Mouse (Mus musculus): ENCODE data around the gene Urb2. TPM values are rescaled to one million over a fixed set of nuclear protein-coding genes. Genes with fewer than 3 reads are reported as not detected.
"Not testable (repeated sequence)": the region's sequence is repeated elsewhere in the genome, so short reads cannot be mapped to it uniquely, and the experiment has no call there.

Urb2 gene
- polyA plus RNA-seq, 2 experiments from 2014 or later, result 2.5 to 7.8 TPM

DNA sequence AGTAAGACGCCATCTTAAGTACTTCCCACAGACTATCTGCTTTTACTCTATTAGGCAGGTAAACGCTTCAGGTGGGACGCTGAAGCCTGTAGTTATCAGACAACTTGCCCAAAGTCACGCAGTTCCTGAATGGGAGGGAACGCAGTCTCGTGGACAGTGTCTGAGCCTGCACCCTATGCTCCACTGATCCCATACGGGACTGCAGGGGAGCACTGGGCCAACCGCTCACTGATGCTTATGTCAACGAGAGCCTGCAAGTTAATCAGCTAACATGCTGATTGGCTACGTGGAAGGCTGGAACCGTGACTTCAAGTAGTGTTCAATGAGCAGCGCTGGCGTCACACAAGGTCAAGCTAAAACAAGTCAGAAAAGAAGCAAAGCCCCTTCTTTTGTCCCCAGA lies 1.5 kb upstream of the Urb2 start:
- no peak for ATAC-seq

DNA sequence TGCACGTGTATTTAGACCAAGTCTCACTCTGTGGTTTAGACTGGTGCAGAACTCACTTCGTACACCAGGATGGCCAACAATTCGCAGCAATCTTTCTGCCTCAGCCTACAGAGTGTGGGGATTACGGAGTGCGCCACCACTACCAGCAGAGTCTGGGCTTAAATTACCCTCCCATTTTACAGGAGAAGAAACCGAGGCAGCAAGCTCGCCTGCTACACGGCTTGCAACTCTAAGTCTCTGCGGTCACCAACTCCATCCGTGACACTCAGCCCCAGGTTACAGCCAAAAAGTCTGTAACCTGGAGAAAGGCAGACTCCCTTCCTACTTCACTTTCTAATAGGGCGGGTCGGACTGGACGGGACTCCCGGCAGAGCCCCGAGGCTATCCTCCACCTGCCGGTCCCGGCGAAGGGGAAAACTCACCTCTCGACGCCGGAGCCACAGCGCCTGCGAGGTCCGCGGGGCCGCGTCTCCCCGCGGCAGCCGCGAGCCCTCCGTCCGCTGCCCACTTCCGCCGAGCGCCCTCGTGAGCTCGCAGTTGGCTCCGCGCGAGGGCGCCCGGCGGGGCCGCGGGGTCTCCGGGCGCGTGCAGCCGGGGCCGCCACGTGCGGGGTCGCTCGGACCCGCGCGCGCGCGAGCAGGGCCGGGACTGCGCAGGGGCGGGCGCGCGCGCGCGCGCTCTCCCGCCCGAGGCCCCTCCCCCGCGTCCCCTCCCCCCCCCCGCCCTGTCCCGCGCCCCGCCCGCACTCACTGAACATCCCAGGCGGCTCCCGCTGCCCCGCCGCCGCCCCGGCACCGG lies 670 bp upstream of the Urb2 start:
- peak; percentile 40 for ATAC-seq

DNA sequence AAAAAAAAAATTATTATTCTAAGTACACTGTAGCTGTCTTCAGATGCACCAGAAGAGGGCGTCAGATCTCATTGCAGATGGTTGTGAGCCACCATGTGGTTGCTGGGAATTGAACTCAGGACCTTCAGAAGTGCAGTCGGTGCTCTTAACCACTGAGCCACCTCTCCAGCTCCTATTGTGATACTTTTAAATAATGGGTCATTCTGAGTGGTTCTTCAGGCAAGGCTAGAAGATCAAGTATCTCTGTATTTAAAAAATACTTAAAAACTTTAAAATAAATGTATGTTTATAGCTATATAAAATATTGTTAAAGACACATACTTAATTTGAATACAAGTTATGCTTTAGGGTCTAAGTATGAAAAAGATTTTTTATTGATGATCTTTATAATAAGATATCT lies 5.0 kb downstream of the Urb2 start:
- not testable (repeated sequence) for ATAC-seq

DNA sequence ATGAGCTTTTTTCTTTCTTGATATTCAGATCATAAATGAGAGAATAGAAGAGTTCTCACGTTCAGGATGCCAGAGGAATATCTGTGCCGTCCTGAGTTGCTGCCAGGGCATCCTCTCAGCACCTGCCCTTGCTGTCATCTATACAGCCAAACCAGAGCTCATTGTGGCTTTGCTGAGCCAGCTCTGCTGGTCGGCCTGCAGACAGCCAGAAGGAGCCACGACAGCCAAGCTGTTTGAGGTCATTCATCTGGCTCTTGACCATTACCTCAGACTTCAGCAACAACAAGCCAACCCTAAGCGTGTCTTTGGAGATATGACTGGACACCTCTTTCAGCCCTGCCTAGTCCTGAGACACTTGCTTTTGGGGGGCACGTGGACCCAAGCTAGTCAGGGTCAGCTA lies 6.5 kb downstream of the Urb2 start:
- no peak for ATAC-seq

DNA sequence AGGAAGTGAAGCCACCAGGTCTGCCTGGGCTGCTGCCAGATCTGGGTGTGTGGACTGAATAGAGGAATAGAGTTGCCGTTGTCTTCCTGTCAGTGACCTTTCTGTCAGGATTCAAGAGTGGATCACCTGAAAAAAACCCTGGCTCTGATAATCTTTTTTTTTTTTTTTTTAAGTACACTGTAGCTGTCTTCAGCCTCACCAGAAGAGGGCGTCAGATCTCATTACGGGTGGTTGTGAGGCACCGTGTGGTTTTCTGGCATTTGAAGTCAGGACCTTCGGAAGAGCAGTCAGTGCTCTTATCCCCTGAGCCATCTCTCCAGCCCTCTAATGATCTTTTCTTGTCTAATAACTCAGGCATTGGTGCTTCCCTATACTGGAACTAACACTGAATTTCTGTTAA lies 12.1 kb downstream of the Urb2 start:
- ATAC-seq, result no peak

DNA sequence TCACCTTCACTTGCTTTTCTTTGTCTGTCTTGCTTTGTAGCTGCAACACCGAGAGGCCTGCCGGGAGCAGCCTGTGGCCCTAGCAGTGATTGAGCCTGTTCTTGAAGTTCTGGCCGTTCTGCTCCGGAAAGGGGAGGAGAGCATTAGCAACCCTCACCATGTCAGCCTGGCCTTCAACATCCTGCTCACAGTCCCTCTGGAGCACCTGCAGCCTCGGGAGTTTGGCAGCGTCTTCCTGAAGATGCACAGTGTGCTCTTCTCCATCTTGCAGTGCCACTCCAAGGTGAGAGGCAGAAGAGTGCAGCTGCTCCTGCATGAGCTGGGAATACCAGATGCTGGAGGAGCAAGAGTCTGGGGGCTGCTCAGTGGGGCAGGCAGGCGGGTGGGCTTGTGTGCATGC lies 16.8 kb downstream of the Urb2 start:
- ATAC-seq, result no peak

DNA sequence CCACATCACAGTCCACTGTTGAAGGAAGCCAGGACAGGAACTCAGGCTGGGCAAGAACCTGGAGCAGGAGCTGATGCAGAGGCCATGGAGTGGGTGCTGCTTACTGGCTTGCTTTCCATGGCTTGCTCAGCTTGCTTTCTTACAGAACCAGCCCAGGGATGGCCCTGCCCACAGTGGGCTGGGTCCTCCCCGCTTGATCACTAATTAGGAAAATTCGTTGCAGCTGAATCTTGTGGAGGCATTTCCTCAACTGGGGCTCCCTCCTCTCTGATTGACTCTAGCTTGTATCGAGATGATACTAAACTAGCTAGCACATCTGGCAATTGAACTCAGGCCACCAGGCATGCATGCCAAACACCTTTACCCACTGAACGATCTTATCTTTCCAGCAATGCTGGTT lies 18.0 kb downstream of the Urb2 start:
- no peak for ATAC-seq

DNA sequence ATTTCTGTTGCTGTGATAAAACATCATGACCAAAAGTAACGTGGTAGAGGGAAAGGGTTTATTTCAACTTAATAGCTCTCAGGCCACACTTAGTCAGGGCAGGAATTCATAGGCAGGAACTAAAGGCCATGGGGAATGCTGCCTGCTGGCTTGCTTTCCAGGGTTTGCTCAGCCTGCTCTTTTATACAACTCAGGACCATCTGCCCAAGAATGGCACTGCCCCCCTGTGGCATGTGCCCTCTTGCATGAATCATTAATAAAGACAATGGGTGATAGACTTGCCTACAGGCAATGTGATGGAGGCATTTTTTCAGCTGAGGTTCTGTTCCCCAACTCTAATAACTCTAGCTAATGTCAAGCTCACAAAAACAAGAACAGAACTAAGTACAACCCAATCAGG lies 20.9 kb downstream of the Urb2 start:
- no peak for ATAC-seq

DNA sequence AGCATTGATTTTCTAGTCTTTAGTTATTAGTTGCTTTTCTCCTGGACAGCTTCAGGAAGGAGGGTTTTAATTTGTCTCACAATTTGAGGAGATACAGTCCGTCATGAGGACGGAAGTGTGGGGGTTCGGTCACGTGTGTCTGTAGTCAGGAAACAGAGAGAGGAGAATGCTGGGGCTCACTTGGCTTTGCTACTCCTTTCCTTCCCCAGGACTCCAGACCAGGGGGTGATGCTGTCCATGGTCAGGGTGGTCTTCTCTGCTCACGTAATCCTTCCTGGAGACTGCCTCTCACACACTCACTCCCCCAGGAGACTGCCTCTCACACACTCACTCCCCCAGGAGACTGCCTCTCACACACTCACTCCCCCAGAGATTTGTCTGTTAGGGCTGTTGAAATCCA lies 23.1 kb downstream of the Urb2 start:
- ATAC-seq, result no peak

DNA sequence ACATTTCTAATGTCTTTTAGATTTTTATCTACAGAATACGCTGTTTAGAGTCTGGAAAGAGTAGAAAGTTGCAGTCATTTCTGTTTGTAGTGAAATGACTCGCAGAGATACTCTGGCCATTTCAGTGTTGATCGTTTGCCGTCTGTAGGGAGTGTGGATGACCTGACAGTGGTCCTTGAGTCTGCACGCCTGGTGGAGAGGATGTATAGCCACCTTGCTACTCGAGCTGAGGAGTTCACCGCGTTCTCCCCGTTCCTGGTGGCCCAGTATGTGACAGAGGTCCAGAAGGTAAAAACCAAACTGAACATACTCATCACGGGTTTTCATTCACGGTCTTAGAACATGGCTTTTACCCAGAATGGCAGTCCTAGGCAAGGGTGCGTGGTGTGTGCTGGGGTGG lies 23.6 kb downstream of the Urb2 start:
- ATAC-seq, result no peak

DNA sequence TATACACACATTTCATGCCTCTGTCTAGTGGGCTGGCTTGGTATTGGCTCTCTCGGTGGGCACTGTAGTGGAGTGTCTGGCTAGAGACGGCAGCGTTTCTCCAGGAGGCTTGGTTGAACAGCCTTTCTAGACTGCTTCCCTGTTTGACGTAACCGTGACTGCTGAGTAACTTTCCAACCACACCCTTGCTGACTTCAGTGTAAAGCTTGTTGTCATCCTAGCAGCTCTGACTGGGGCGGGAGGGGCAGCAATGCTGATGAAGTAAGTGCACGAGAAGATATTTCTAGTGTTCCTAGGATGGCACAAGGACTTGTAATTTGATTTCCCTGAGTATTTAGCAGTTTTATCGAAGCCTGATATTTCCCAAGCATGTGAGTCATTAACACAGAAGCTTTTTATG lies 24.5 kb downstream of the Urb2 start:
- ATAC-seq, result no peak

DNA sequence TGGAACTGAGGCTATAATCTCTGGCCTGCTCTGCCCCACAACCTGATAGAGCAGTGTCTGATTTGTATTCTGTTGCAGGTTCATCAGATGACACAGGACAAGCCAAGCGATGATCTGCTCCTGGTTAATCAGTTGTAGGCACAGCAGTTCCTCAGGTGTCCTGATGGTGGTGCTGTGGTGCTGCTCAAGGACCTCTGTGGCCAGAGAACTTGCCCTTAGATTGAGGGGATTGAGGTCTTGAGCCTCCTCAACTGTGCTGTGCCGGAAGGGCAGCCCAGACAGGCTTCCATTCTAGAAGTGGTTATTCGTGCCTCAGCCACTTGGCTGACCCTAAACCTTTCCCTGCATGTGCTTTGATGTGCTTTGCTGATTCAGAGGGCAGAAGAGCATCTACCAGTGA lies 30.8 kb downstream of the Urb2 start:
- ATAC-seq, result no peak

DNA sequence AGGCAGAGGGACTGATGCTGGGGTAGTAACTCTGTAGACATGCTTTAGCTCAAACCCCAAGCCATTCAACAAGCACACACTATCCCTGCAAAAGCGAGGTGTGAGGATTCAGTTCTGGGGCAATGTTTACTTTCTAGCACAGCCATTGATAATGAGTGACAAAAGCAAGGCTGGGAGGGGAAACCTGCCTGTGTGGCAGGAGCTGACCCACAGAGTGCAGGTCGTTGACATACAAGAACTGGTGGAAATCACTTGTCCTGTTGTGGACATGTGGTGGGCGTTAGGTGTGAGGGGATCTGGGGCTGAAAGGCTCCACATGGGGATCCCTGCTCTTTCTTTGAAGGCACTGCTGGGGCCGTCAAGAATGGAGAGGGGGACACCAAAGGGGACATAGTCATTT lies 31.3 kb downstream of the Urb2 start:
- no peak for ATAC-seq

DNA sequence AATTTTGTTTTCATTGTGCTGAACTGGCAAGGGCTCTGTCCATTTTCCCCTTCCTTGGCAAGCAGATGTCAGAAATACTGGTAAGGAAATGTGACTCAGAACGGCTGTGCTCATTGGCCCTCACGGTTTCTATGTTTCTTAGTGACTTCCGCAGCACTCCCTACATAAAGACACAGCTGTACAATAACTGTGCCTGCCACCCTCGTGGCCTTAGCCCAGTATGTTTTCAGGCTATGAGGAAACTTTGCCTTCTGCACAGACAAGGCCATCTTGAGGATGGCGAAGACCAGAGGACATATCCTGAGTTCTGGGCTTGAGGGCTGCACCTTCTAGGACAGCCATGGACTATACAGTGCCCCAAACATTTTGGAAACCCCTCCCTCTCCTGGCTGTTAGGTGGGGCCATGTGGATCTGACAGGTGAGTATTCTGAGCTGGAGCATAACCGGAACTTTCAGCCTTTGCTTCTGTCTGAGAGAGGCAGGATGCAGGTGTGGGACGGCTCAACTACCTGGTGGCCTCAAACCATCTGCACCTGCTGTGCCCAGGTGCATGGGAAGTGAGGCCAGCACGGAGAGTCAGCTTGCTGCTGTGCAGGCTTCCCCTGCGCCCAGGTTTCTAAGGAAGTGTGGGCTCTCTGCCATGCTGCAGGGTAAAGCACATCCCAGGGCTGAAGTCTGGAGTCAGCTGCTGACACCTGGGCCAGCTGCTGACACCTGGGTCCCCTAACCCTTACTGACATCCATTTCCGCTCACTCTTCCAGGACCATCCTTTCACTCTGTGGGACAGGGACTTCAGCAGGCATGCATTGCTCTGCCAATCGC lies 35.7 kb downstream of the Urb2 start:
- no peak for ATAC-seq

DNA sequence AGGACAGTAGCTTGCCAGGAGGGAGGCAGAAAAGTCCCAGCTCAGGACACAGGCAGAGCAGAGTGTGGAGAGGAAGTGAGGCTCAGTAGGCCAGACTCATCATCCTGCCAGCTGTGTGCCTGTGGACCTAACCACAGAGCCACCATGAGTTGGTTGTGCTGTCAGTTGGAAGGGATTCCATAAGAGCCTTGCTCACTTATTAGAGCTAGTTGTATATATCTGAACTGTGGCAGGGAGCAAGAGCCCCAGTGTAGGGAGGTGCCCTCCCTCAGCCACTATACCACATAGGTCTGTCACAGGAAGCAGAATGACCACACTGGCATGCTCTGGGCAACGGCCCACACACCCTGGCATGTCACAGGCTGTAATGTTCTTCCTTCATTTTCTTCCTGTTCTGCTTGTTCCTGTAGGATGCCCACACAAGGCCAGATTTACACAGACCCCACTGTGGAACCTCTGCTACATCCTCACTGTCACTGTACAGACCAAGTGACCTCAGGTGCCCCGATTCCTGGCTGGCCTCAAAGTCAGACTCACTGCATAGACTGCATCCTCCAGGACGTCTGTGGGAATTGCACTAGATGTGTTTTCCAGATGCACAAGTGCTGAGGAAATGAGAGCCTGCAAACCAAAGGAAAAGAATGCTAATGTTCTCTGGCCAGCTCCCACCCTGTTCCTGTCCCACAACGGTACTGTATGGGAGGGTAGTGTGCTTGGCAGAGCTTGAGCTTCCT lies 45.2 kb downstream of the Urb2 start:
- ATAC-seq, result no peak

DNA sequence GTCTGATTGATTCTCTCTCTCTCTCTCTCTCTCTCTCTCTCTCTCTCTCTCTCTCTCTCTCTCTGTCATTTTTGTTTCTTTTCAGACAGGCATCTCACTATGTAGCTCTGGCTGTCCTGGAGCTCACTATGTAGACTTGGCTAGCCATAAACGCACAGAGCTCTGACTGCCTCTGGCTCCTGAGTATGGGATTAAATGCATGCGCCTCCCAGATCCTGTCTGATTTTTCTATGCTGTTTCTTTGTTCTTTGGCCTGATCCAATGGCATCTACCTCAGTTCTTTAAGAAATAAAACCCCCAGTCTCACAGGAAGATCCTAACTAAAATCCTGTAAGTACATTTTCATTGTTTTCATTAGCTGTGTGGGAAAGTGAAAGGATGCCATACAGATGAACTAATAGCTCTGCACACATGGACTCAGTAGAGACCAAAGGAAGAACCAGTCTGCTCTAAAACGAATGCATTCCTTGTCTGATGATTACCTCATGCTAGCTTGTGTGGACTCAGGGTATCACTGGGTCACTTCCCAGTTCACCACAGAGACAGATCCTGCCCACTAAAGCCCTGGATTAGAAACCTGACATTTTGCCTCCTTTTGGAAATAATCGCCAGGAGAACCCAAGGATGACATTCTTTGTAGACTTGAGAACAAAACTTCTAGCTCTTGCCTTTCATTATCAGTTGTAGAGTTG lies 45.9 kb downstream of the Urb2 start:
- ATAC-seq, result no peak

DNA sequence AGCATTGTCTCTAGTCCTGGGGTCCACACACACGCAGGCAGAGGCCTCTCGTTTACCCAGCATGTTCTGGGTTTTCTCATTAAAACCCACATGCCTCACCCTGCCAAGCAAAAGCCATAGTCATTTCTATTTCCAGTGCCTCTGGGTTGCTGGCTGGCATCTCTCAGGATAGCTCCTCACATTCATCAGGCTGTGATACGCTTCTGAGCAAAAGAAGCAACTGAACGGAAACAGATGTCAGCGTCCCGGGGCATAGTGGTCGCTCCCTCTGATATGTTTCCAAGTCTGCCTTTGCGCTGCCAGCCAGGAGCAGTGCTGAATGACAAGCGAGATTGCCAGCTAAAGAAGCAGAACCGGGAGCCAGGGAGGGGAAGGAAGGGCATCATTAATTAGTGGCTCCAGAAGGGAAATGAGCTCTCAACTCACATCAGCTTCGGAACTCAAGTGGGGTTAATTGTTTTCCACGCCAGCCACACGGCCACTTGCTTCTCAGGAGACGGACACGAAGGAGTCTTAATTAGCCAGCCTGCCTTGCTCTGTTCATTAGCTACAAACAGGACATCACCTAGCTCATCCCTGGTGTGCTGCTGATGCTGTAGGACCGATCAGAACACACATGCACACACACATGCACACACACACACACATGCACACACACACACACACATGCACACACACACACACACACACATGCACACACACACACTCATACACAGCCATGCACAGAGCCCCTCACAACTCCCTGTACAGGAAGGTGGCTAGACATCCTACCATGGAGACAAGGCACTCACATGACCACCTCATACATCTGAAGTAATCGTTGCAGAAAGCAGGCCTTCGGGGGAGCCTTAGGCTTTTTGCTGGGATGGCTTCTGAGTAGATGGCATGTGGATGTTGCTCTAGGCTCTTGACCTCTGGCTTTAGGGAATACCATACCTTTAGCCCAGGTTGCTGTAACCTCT lies 49.3 kb downstream of the Urb2 start:
- ATAC-seq, result no peak

DNA sequence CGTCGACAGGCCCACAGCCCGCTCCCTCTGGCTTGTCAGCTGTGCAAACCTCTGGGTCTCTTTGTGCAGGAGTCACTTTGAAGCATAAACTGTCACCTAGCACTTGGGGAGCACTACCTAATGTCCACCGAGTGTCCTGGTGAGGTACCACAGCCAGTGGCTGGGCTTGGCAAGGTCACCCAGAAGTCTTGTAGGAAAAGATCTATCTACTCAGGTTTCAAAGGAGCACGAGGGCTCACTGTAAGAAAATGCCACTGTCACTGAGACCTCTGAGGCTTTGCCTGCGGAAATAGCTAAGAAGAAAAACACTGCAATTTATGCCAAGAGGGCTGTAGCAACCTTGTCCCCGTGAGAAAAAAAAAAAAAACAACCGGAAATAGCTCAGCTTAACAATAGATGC lies 54.7 kb downstream of the Urb2 start:
- ATAC-seq, result peak; percentile 64

DNA sequence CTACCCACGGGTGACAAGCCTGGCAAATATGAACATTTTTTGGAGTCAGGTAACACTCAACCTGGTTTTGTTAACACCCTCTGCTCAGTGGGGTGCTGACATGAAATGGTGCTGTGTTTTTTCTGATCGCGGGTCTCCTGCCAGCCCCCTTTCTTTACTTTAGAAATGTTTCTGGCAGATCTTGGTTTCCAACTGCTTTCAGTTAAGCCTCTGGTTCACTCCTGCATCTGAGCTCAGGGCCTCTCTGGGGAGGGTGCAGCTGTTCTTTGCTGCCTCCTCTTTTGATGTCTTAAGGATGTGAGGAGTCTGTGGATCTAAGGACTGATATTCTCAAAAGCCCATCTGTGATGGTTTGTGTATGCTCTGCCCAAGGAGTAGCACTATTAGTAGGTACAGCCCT lies 55.1 kb downstream of the Urb2 start:
- ATAC-seq, result no peak

DNA sequence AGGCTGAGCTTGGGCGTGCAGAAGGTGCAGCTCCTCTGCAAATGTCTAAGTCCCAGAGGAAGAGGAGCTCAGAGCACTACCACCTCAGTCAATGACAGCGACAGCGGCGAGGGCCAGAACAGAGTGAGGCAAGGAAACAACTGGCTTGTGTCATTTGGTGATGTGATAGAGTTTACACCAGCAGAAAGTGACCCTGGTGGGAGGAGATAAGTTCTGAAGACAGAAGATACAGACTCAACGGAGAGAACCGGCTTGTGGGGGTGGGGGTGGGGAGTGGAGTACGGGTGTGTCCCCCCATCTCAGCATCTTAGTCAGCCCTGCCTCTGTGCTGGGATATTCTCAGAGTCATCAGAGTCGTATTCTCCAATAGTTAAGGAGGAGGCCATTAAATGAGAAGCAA lies 56.1 kb downstream of the Urb2 start:
- ATAC-seq, result no peak

DNA sequence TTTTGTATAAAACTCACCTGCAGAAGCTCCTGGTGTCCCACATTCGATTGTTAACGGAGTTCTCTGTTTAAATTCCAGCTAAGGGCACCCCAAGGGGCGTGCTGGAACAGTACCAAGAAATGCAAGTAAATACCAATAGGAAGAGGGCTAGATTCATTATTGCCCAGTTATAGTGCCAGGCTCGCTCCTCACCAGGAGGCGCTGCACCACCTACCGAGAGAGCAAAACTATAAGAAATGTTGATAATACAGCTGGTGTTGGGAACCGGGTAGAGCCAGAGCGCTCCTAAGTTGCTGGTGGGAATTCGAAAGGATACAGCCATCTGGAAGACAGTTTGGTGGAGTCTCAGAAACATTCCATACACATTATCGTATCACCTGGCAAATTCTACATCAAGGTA lies 56.7 kb downstream of the Urb2 start:
- ATAC-seq, result no peak

DNA sequence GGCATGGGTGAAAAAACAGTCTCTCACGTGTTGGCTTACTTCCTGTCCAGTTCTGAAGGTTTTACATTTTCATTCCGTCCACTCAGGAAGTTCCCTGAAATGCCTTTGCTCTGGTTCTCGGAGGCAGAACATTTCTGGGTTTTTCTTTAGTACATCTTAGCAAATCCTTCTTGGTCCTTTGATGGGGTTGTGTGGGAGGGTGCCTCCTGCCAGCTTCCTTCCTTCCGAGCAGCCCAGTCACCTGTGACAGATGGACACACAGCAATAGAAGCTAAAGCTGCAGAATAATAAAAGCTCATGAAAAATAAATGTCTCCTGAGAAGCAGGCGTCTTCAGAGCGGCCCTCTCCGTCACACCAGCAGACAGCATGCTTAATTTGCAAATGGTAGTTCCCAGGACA lies 57.7 kb downstream of the Urb2 start:
- ATAC-seq, result no peak

All from CD4-positive, CD25-positive, alpha-beta regulatory T cell, adult 4 months (primary cell).